Mouse (Mus musculus) left cerebral cortex, adult 18-20 months (tissue): ENCODE results near the gene Cnnm1. TPM values are rescaled to one million over a fixed set of nuclear protein-coding genes. Genes with fewer than 3 reads are reported as not detected.

Source experiments
- DNase-seq, 2 experiments: peaks; one replicate each; pipeline ENCODE4 v3.0.0; 2021 to 2022; ENCODE audit warnings: low spot score in 2 of 2, mixed read lengths in 1 of 2
- total RNA-seq, 2 experiments: library from RNA; stranded (reverse); gene quantifications; 2 replicates each; pipeline ENCODE4 v1.2.3; 2021

Cnnm1 gene
- total RNA-seq, 2 experiments from 2014 or later: 104 to 106 TPM

DNA sequence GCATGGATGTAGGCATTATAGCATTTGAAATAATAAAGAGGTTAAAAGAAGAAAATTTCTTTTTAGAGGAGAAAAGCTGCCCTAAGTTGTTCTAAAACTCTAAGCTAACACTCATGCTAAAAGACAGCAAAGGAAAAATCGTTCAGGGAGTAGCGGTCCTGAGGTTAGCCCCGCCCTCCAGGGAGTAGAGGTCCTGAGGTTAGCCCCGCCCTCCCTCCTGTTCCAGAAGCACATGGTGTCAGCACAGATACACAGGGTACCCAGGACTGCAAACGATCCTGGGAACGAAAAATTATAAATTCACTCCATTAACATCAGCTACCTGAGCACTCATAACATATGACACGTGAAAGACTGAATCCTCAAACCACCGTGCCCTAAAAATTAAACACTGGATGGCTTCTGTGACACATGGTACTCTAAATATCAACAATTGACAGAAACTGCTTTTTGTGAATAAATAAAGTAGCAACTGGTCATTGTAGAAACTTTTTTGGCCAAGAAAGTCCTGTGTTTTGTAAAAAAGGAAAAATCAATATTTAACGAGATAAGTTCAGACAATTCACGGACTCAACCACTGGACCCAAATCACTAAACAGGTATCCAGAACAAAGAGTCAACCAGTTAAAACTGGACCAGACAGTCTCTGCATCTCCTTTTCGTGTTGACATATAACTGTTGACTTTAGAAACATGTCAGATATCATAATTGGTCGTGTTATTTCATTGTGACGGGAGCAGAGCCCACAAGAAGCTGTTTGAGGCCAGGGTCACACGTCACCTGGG lies 70.4 kb downstream of the Cnnm1 start:
- DNase-seq: no peak

- no peak for DNase-seq
These were observed 71.7 kb downstream of the Cnnm1 start for GRCm38 (mm10) chr19:43511621-43512620.

GRCm38 (mm10) chr19:43513874-43514273 lies 73.6 kb downstream of the Cnnm1 start:
- no peak for DNase-seq

GRCm38 (mm10) chr19:43515668-43516396 lies 75.6 kb downstream of the Cnnm1 start:
- DNase-seq: no peak

GRCm38 (mm10) chr19:43516397-43517035 lies 76.3 kb downstream of the Cnnm1 start:
- no peak for DNase-seq

DNA sequence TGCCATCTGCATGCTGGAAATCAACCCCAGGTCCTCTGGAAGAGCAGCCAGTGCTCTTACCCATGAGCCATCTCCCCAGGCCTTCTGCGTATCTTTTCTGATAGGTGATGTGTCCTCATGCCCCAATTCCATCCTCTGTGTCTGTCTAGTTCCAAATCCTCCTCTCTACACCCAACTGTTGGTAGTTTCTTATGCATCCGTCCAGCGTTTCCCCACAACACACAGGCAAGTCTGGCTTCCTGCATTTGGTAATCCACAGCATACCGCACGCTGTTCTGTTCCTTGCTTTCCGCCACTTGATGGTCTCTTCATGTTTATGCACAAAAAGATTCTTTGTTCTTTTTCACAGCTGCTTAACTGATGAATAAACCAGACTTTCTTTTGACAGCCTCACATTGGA lies 77.1 kb downstream of the Cnnm1 start:
- no peak for DNase-seq

GRCm38 (mm10) chr19:43517808-43518207 lies 77.6 kb downstream of the Cnnm1 start:
- no peak for DNase-seq

DNA sequence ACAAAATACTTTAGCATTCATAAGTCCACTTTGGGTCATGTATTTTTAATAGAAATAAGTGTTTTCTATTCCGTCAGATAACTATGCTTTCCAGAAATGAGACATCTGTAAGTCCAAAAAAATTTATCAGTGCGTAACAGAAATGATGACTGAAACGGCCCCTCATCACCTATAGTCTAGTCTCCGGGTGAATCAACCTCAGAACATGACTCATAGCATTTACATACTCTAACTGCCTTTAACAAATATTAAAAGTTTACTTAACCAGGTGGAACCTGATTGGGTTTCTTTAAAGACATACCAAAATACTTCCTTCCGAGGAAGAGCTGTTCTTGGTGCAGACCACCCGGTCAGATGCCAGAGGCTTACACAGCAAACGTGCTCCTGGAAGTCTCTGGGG lies 78.0 kb downstream of the Cnnm1 start:
- DNase-seq: no peak

- DNase-seq: peak; percentile 35 to 54
These were observed 79.0 kb downstream of the Cnnm1 start for GRCm38 (mm10) chr19:43519226-43519625.

- DNase-seq: no peak
These were observed 80.2 kb downstream of the Cnnm1 start for GRCm38 (mm10) chr19:43520402-43520801.

DNA sequence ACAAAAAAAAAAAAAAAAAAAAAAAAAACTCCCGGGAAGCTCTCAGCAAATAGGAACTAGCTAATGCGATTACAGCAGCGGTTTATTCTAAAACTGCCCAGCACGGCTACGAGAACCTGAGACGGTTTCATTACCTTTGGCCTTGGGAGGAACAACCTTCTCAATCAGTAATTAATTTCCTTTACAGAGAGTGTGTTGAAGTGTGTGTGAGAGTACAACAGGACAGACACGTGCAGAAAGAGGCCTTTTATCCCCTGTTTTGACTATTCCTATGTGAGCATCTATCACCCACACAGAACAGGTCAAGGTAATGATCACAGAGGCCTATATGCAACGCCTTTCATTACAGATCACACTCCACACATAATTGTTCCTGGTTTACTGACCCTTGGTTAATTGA lies 81.1 kb downstream of the Cnnm1 start:
- DNase-seq: no peak

DNA sequence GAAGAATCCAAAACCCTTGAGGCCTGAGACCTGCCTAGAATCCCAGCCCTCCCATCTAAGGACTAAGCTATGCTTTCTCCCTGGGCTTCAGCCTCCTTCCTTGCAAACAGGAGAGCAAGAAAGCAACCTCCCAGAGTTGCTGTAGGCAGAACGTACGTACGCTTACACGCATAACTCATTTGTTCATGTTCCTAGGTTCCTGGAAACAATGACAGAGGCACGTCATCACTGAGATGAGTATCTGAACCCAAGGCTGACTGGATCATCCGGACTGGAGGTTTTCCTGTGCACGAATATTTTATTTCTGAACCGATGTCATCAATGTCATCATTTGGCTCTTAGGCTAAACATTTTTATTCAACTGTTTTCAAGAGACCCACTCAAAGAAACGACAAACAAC lies 81.8 kb downstream of the Cnnm1 start:
- no peak for DNase-seq

DNA sequence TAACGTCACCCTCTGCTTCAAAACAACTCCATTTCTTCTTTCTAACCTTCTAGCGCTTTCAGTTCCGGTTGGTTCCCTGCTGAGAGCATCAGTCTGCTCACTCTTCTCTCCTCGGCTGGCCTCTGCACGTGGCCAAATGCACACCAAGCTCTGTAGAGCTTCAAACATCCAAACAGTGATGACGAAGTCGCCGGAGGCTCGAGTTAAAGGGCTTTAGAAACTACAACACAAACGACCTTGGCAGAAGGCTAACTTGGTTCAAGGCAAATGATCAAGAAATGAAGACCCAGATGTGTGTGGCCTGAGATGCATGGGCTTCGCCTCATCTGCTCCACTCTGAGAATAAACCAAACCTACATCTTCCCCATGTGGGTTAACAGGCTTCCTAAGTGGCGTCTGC lies 83.3 kb downstream of the Cnnm1 start:
- DNase-seq: peak in 1 of 2 experiments; percentile 39

GRCm38 (mm10) chr19:43524187-43525103 lies 84.2 kb downstream of the Cnnm1 start, which contains the start of gene Got1:
Gene Got1 (minus strand): TSS chr19:43524605.
- DNase-seq: peak; percentile 92 to 96

- DNase-seq: peak in 1 of 2 experiments; percentile 53
These were observed 84.9 kb downstream of the Cnnm1 start for GRCm38 (mm10) chr19:43525104-43525482.

DNA sequence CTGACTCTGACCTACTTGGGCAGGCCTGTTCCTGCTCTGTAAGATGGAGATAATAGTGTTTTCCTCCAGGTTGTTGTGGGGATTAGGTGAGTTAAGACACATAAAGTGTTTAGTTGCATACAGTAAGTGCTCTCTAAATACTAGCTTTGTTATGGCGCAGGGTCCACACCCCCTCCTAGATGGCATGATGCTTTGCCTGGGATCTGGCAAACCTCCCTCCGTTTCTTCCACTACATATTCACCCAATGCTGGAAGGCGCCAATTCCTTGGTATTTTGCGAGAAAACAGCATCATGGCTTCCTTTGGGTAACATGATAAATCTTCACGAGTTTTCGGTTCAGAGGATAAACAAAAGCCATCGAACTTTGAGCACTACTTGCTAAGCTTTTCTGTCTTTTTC lies 85.3 kb downstream of the Cnnm1 start:
- DNase-seq: no peak

DNA sequence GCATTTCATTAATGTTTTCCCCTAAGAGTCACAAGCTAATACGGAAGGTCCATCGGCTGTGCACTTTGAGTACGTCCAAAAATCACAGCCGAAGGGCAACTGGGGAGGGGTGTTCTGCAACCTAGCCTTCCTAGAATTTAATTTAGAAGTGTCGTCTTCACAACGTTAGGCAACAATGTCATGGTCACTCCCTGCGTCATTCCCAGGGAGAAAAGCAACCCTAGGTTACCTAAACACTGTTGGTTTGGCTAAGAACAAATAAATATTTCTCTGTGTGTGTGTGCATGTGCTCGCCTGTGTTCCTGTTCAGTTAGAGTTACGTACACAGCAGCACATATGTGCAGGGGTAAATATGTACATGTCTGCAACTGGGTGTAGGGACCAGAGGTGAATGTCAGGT lies 85.8 kb downstream of the Cnnm1 start:
- DNase-seq: no peak

- DNase-seq: no peak
These were observed 86.9 kb downstream of the Cnnm1 start for GRCm38 (mm10) chr19:43527131-43527530.

DNA sequence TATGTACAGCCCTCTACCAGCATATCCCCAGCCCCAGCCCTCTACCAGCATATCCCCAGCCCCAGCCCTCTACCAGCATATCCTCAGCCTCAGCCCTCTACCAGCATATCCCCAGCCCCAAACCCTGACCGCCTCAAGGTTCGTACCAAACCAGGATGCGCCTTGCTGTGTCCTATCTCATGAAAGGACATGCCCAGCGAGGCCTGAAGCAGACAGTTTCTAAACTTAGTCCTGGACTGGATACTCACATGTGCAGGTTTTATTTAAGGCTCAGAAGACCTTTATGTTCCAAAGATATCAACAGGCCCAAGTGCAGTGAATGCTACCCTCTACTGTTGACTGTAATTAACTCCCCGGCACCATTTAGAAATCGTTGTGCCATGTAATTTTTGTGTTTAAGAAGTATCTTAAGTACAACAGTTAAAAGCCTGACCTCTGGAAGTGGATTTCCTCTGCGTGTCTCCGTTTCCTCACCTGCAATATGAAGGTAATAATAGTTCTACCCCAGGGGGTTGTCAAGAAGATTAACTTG lies 87.9 kb downstream of the Cnnm1 start:
- no peak for DNase-seq
